In genomic region chr11:3564451-3564850, GRCm38 (mm10) we compare ENCODE assay signal across 13 mouse cellular contexts. TPM values are rescaled to one million over a fixed set of nuclear protein-coding genes. Genes with fewer than 3 reads are reported as not detected.
DNase-seq lines count a peak whose midpoint lies in the region; ATAC-seq and TF ChIP-seq lines count a peak whose summit lies in the region.
"Had no signal": no experiment of that assay in that cellular context is flagged by ENCODE, and none has a peak within 500 bp of the region (broad histone marks: within the 10 kb centered on the region; RNA-seq: fewer than 3 reads in every experiment).

No protein-coding gene starts in this region.

- no peak for TF ChIP-seq EP300 in heart, postnatal 0 days (IDR thresholded peaks at IDR 0.05; ENCODE audit: low read depth)

- H3K9me3 ChIP-seq in kidney, embryonic 14.5 days (ENCODE audit: control insufficient read depth, low read length), result no peaks in the 10 kb centered on the region
- no peaks in the 10 kb centered on the region for H3K9me3 ChIP-seq in embryonic facial prominence, embryonic 13.5 days
- H3K9me3 ChIP-seq in heart, postnatal 0 days (replicated peaks; ENCODE audit: control insufficient read depth, low read length), result no peaks in the 10 kb centered on the region
- H3K9me3 ChIP-seq in limb, embryonic 15.5 days, result no peaks in the 10 kb centered on the region
- H3K9me3 ChIP-seq: midbrain, embryonic 15.5 days; neural tube, embryonic 15.5 days had no signal

- H3K27ac ChIP-seq in kidney, embryonic 14.5 days (ENCODE audit: low read depth, low read length), result peak overlapping the region; percentile 80; the same call in 1 of the 2 replicates
- peak overlapping the region; percentile 34; the same call in 1 of the 2 replicates for H3K27ac ChIP-seq in embryonic facial prominence, embryonic 13.5 days
- H3K27ac ChIP-seq in heart, postnatal 0 days (ENCODE audit: low read depth), result peak overlapping the region; percentile 61
- H3K27ac ChIP-seq in limb, embryonic 15.5 days, result peak overlapping the region; percentile 80
- H3K27ac ChIP-seq: midbrain, embryonic 15.5 days; neural tube, embryonic 15.5 days had no signal

- 24% methylated on average over 7 of the region's 7 CpGs for WGBS in kidney, embryonic 14.5 days
- 38% methylated on average over 7 of the region's 7 CpGs for WGBS in embryonic facial prominence, embryonic 13.5 days
- 30% methylated on average over 7 of the region's 7 CpGs for WGBS in heart, postnatal 0 days
- WGBS in limb, embryonic 15.5 days, result 23% methylated on average over 7 of the region's 7 CpGs

- peaks cover 17% of the 10 kb centered on the region; the same call in 1 of the 2 replicates for H3K4me1 ChIP-seq in kidney, embryonic 14.5 days (ENCODE audit: control insufficient read depth, insufficient read depth, low read length)
- 0 out of 2 replicates have a peak, but pooled peaks cover 8% of the 10 kb centered on the region for H3K4me1 ChIP-seq in embryonic facial prominence, embryonic 13.5 days
- peaks cover 16% of the 10 kb centered on the region for H3K4me1 ChIP-seq in heart, postnatal 0 days (ENCODE audit: control insufficient read depth, insufficient read depth)
- peaks cover 24% of the 10 kb centered on the region for H3K4me1 ChIP-seq in limb, embryonic 15.5 days
- H3K4me1 ChIP-seq: midbrain, embryonic 15.5 days; neural tube, embryonic 15.5 days had no signal

- TF ChIP-seq CTCF in heart, postnatal 0 days (IDR thresholded peaks at IDR 0.05; ENCODE audit: low read depth), result no peak

- no peaks in the 10 kb centered on the region for H3K27me3 ChIP-seq in kidney, embryonic 14.5 days (ENCODE audit: control insufficient read depth, insufficient read depth, low read length)
- H3K27me3 ChIP-seq in embryonic facial prominence, embryonic 13.5 days, result no peaks in the 10 kb centered on the region
- H3K27me3 ChIP-seq in heart, postnatal 0 days (ENCODE audit: control insufficient read depth, insufficient read depth, low read length), result no peaks in the 10 kb centered on the region
- no peaks in the 10 kb centered on the region for H3K27me3 ChIP-seq in limb, embryonic 15.5 days
- H3K27me3 ChIP-seq: midbrain, embryonic 15.5 days; neural tube, embryonic 15.5 days had no signal

- ATAC-seq in kidney, embryonic 14.5 days (ENCODE audit: low FRiP score, low TSS enrichment), result peak; percentile 61; the same call in 1 of the 2 replicates
- no peak for ATAC-seq in embryonic facial prominence, embryonic 13.5 days (ENCODE audit: insufficient number of reproducible peaks, insufficient read depth, low FRiP score, low TSS enrichment, low read depth)
- no peak; the same call in 1 of the 2 replicates for ATAC-seq in heart, postnatal 0 days (ENCODE audit: insufficient read depth, low read depth)
- no peak for ATAC-seq in limb, embryonic 15.5 days (ENCODE audit: insufficient number of reproducible peaks, low FRiP score, low TSS enrichment, low read depth)
- ATAC-seq: forebrain, embryonic 16.5 days; liver, postnatal 0 days; midbrain, embryonic 15.5 days had no signal

- H3K9ac ChIP-seq in kidney, embryonic 14.5 days (ENCODE audit: low read depth, low read length), result no peak overlapping the region
- H3K9ac ChIP-seq in embryonic facial prominence, embryonic 13.5 days, result no peak overlapping the region
- H3K9ac ChIP-seq in heart, postnatal 0 days (replicated peaks; ENCODE audit: low read depth, low read length), result no peak overlapping the region
- no peak overlapping the region for H3K9ac ChIP-seq in limb, embryonic 15.5 days
- H3K9ac ChIP-seq: liver, postnatal 0 days; midbrain, embryonic 15.5 days; neural tube, embryonic 15.5 days had no signal

- H3K4me3 ChIP-seq in kidney, embryonic 14.5 days (ENCODE audit: low read length), result no peak overlapping the region
- no peak overlapping the region for H3K4me3 ChIP-seq in embryonic facial prominence, embryonic 13.5 days
- no peak overlapping the region for H3K4me3 ChIP-seq in heart, postnatal 0 days (ENCODE audit: low read depth, low read length)
- H3K4me3 ChIP-seq in limb, embryonic 15.5 days, result no peak overlapping the region
- H3K4me3 ChIP-seq: midbrain, embryonic 15.5 days; neural tube, embryonic 15.5 days had no signal

- DNase-seq in kidney, adult 11 months, result no peak
- no peak for DNase-seq in heart, postnatal 0 days (ENCODE audit: low spot score)
- DNase-seq in spleen, postnatal 14 days (ENCODE audit: low spot score in 2 of 2), result no peak
- DNase-seq in ovary, postnatal 10 days (ENCODE audit: low spot score), result no peak
- DNase-seq: cerebellum, adult 18-20 months; gastrocnemius, postnatal 36 days; liver, postnatal 0 days had no signal

- no peaks in the 10 kb centered on the region for H3K36me3 ChIP-seq in kidney, embryonic 14.5 days (ENCODE audit: control insufficient read depth, insufficient read depth, low read length)
- H3K36me3 ChIP-seq in embryonic facial prominence, embryonic 13.5 days, result no peaks in the 10 kb centered on the region
- H3K36me3 ChIP-seq in heart, postnatal 0 days (replicated peaks; ENCODE audit: control insufficient read depth, insufficient read depth, low read length), result no peaks in the 10 kb centered on the region
- H3K36me3 ChIP-seq in limb, embryonic 15.5 days, result no peaks in the 10 kb centered on the region
- H3K36me3 ChIP-seq: midbrain, embryonic 15.5 days; neural tube, embryonic 15.5 days had no signal

- H3K4me2 ChIP-seq in kidney, embryonic 14.5 days (replicated peaks; ENCODE audit: low read depth, low read length), result no peak overlapping the region
- H3K4me2 ChIP-seq in embryonic facial prominence, embryonic 13.5 days, result no peak overlapping the region
- no peak overlapping the region for H3K4me2 ChIP-seq in heart, postnatal 0 days (ENCODE audit: low read depth, low read length)
- peak overlapping the region; percentile 2; the same call in 1 of the 2 replicates for H3K4me2 ChIP-seq in limb, embryonic 15.5 days
- H3K4me2 ChIP-seq: midbrain, embryonic 15.5 days; neural tube, embryonic 15.5 days had no signal

RNA-seq across cellular contexts. Expression of gene Smtn, which starts 24.0 kb away (rescaled TPM):
- polyA plus RNA-seq in kidney, embryonic 14.5 days (2014; fragmentation: Nextera tagmentation; extraction: Ambion mirVana), result 51.8 and 70.7 TPM in 2 replicates
- polyA plus RNA-seq in embryonic facial prominence, embryonic 13.5 days (2015; fragmentation: Nextera tagmentation; extraction: Ambion mirVana), result 43.9 and 46.1 TPM in 2 replicates
- total RNA-seq in heart, postnatal 0 days (2014; rRNA removed; ENCODE audit: low replicate concordance), result 74.5 and 94.2 TPM in 2 replicates
- 86.3 and 104 TPM in 2 replicates for polyA plus RNA-seq in heart, postnatal 0 days (2015; fragmentation: Nextera tagmentation; extraction: Ambion mirVana)
- 81.7 and 136 TPM in 2 replicates for polyA plus RNA-seq in limb, embryonic 15.5 days (2015; fragmentation: Nextera tagmentation; extraction: Ambion mirVana)

RNA-seq across cellular contexts. Expression of gene Selenom, which starts 50.0 kb away (rescaled TPM):
- polyA plus RNA-seq in kidney, embryonic 14.5 days (2014; fragmentation: Nextera tagmentation; extraction: Ambion mirVana), result 82.1 and 107 TPM in 2 replicates
- polyA plus RNA-seq in embryonic facial prominence, embryonic 13.5 days (2015; fragmentation: Nextera tagmentation; extraction: Ambion mirVana), result 128 and 132 TPM in 2 replicates
- 147 and 156 TPM in 2 replicates for total RNA-seq in heart, postnatal 0 days (2014; rRNA removed; ENCODE audit: low replicate concordance)
- polyA plus RNA-seq in heart, postnatal 0 days (2015; fragmentation: Nextera tagmentation; extraction: Ambion mirVana), result 129 and 130 TPM in 2 replicates
- 215 and 226 TPM in 2 replicates for polyA plus RNA-seq in limb, embryonic 15.5 days (2015; fragmentation: Nextera tagmentation; extraction: Ambion mirVana)

RNA-seq across cellular contexts. Expression of gene Inpp5j, which starts 59.8 kb away (rescaled TPM):
- polyA plus RNA-seq in kidney, embryonic 14.5 days (2014; fragmentation: Nextera tagmentation; extraction: Ambion mirVana), result 0.40 and 0.61 TPM in 2 replicates
- 0.48 and 0.85 TPM in 2 replicates for polyA plus RNA-seq in embryonic facial prominence, embryonic 13.5 days (2015; fragmentation: Nextera tagmentation; extraction: Ambion mirVana)
- total RNA-seq in heart, postnatal 0 days (2014; rRNA removed; ENCODE audit: low replicate concordance), result 7.1 and 9.4 TPM in 2 replicates
- 12.4 and 12.8 TPM in 2 replicates for polyA plus RNA-seq in heart, postnatal 0 days (2015; fragmentation: Nextera tagmentation; extraction: Ambion mirVana)
- polyA plus RNA-seq in limb, embryonic 15.5 days (2015; fragmentation: Nextera tagmentation; extraction: Ambion mirVana), result 0.65 and 0.79 TPM in 2 replicates
